Mouse (Mus musculus) heart, adult 2 months (tissue): ENCODE results near the gene Ppid. TPM values are rescaled to one million over a fixed set of nuclear protein-coding genes. Genes with fewer than 3 reads are reported as not detected.
A peak's percentile ranks its signal among the peaks of the same experiment; 100 is the strongest.

Experiments
- DNase-seq, 2 experiments: peaks; one replicate each; pipeline ENCODE4 v3.0.0; 2021
- H3K27ac ChIP-seq: fragments of 200-600 bp; 2 replicates; pipeline ENCODE4 v1.8.1; 2022
- H3K27me3 ChIP-seq: fragments of 200-500 bp; 2 replicates; pipeline ENCODE4 v1.6.1; 2012; ENCODE audit warnings: mild to moderate bottlenecking, low read length, inconsistent platforms, mixed read lengths; ENCODE audit not compliant: control insufficient read depth, insufficient read depth
- H3K36me3 ChIP-seq: fragments of 200-500 bp; 2 replicates; pipeline ENCODE4 v1.6.1; 2012; ENCODE audit warnings: low read length, inconsistent platforms; ENCODE audit not compliant: control insufficient read depth, insufficient read depth
- H3K4me1 ChIP-seq: fragments of 200-500 bp; 2 replicates; pipeline ENCODE4 v1.6.1; 2011; ENCODE audit warnings: low read length; ENCODE audit not compliant: control insufficient read depth, insufficient read depth
- H3K4me3 ChIP-seq: fragments of 200-600 bp; 2 replicates; pipeline ENCODE4 v1.8.1; 2022
- H3K79me2 ChIP-seq: fragments of 200-500 bp; replicated peaks from 2 replicates; pipeline ENCODE4 v1.6.1; 2012; ENCODE audit warnings: mild to moderate bottlenecking, inconsistent platforms, low read length, moderate library complexity, mixed read lengths; ENCODE audit not compliant: control insufficient read depth, insufficient read depth
- H3K9ac ChIP-seq: fragments of 200-500 bp; 2 replicates; pipeline ENCODE4 v1.6.1; 2012; ENCODE audit warnings: low read depth, mild to moderate bottlenecking, control low read depth, inconsistent platforms, low read length, mixed read lengths
- CTCF ChIP-seq: fragments of 200-600 bp; IDR thresholded peaks from 2 replicates; pipeline ENCODE4 v1.8.1; 2022; ENCODE audit warnings: antibody characterized with exemption, mild to moderate bottlenecking, moderate library complexity
- EP300 ChIP-seq: fragments of 200-500 bp; IDR thresholded peaks from 2 replicates; pipeline ENCODE4 v1.6.1; 2011; ENCODE audit warnings: low read depth, low read length, control low read depth; ENCODE audit not compliant: insufficient read depth
- POLR2A ChIP-seq: fragments of 200-500 bp; IDR thresholded peaks from 2 replicates; pipeline ENCODE4 v1.6.1; 2011; ENCODE audit warnings: mild to moderate bottlenecking, low read depth, low read length, control low read depth; ENCODE audit not compliant: insufficient read depth
- WGBS: fragments of 180-500 bp; shearing (Covaris S2); methylation state at CpG from one replicate; pipeline ENCODE4 v1.1.7; 2018; 5-methylcytosine and 5-hydroxymethylcytosine counted together
- intact Hi-C: fragments of 180-260 bp; cut with DNase I; formaldehyde crosslinking; loops from one replicate; pipeline ENCODE4 v1.15.1; 2025
- polyA plus RNA-seq: library from polyadenylated mRNA; depleted of rRNA; stranded (reverse); fragments of >200 nt; gene quantifications from 2 replicates; pipeline ENCODE4 v1.2.3, GENCODE M21; 2012
- total RNA-seq, 2 experiments: library from RNA; stranded (reverse); gene quantifications; 2 replicates each; pipeline ENCODE4 v1.2.3; 2021

Gene Ppid
- total and polyA plus RNA-seq, 3 experiments = 8.9 to 42.9 (median 39.9) TPM

DNA sequence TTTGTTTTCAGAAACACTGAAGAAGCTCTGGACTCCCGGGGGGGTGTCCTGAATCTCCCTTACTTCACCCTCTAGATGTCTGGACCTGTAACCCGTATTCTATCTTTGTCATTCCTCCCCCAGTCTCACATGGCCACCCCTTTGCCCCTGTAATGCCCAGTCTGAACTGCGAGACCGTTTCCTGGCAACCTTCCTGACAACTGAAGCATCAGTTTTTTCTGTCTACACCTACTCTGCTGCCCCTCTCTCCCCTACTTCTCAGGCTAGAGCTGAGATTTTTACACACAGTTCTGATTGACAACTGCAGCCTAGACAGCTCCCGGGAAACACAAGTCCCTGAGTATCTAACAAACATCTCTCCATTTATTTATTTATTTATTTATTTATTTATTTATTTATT lies 14.3 kb upstream of the Ppid start:
- DNase-seq = no peak
- no peak overlapping the region for H3K9ac ChIP-seq
- H3K27me3 ChIP-seq = no peaks in the 10 kb centered on the region
- H3K4me3 ChIP-seq = no peak overlapping the region
- WGBS = 29% methylated on average over 5 of the region's 5 CpGs
- H3K27ac ChIP-seq = no peak overlapping the region
- TF ChIP-seq EP300 = no peak
- H3K4me1 ChIP-seq = no peaks in the 10 kb centered on the region
- no peaks in the 10 kb centered on the region for H3K79me2 ChIP-seq
- intact Hi-C loops = no loop called here
- no peaks in the 10 kb centered on the region for H3K36me3 ChIP-seq

DNA sequence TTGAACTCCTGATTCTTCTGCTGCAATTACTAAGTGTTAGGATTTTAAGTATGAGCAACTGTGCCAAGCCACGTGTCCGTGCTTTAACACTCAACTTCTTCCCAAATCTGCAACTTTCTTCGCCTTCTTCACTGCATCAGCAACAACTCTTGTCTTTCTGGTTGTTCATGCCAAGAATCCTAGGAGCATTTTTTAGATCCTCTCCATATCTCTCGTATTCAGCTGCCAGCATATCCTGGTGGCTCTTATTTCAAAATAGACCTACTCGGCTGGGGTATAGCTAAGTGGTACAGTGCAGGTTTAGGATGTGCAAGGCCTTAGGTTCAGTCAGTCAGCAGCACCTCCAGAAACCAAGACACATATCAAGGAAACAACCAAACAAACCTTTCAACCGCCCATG lies 13.5 kb upstream of the Ppid start:
- intact Hi-C loops = no loop called here
- Histone ChIP-seq H3K4me1 (no peaks in the 10 kb centered on the region), H3K9ac (no peak overlapping the region), H3K36me3 (no peaks in the 10 kb centered on the region), H3K27ac (no peak overlapping the region), H3K4me3 (no peak overlapping the region), H3K79me2 (no peaks in the 10 kb centered on the region), H3K27me3 (no peaks in the 10 kb centered on the region)
- no peak for DNase-seq
- 58% methylated on average over 6 of the region's 6 CpGs for WGBS
- TF ChIP-seq EP300 = no peak
- TF ChIP-seq CTCF = no peak
- no peak for TF ChIP-seq POLR2A

DNA sequence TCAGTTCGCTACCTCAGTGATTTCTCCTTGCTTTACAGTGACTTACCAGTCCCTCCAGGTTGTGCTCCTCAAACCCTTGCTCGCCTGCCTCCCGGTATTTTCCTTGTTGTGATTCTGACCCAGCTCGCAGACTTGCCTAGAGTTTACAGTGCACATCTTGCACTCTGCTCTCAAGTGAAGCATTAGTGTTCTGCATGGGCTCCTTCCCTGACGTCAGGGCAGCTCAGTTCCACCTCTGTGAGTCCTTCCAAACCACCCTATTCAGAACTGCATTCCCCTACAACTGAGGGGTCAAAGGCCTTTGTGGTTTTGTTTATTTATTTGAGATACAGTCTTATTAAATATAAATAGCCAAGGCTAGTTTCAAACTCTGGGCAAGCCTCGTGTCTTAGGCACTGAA lies 13.0 kb upstream of the Ppid start:
- no peak for DNase-seq
- Histone ChIP-seq H3K36me3 (no peaks in the 10 kb centered on the region), H3K27me3 (no peaks in the 10 kb centered on the region), H3K79me2 (no peaks in the 10 kb centered on the region), H3K4me1 (no peaks in the 10 kb centered on the region), H3K9ac (no peak overlapping the region), H3K4me3 (no peak overlapping the region), H3K27ac (no peak overlapping the region)
- TF ChIP-seq POLR2A (no peak), CTCF (no peak), EP300 (no peak)
- intact Hi-C loops = no loop called here
- WGBS = 87% methylated on average over 6 of the region's 6 CpGs

DNA sequence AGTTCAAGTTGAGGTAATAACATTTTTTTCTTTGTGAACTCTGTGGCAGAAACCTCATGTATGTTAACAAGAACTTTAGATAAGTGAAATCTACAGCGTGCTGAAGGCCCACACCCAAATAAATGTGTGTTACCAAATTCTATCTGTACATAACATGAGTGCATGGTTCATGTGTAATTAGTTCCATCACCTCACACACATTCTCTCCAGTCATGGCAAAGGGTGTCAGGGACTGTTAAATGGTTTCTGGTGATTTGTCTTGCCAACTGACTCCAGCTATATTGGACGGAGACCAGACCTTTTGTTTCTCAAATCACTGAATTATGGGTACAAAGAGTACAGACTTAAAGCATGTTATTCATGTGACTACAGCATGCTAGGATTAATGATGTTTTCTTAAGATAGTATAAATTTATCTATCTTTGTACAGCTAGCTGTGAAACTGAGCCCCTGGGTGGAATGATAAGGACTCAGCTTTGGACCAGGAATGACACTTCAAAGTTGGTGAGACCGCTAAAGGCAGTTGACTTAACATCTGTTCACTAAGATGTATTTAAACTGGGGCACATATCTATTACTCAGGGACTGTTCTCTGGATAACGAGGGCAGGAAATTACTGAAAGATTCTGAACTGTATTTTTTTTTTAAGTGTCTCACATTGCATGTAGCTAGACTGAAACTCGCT lies 11.1 kb upstream of the Ppid start:
- Histone ChIP-seq H3K4me1 (no peaks in the 10 kb centered on the region), H3K36me3 (no peaks in the 10 kb centered on the region), H3K9ac (no peak overlapping the region), H3K4me3 (no peak overlapping the region), H3K79me2 (no peaks in the 10 kb centered on the region), H3K27ac (no peak overlapping the region), H3K27me3 (no peaks in the 10 kb centered on the region)
- 71% methylated on average over 5 of the region's 5 CpGs for WGBS
- no peak for DNase-seq
- TF ChIP-seq POLR2A (no peak), EP300 (no peak), CTCF (no peak)
- intact Hi-C loops = no loop called here

DNA sequence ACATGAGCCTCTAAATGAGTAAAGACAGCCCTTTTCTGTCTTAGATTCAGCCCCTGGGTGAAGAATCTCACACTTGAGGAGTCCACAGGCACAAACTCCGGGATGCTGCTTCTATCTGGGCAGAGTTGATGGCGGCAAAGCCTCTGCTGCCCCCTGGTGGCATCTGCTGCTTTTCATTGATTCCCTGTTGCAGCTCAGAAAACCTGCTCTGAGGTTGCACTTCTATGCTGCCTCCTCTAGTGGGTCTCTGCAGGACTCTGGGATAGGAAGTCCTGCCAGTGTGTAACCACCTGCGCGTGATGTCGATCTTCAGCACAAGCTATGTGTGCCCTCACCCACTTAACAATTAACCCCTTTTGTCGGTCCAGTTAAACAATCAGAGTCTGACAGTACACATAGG lies 4.3 kb upstream of the Ppid start:
- Histone ChIP-seq H3K9ac (no peak overlapping the region), H3K27ac (no peak overlapping the region), H3K36me3 (no peaks in the 10 kb centered on the region), H3K4me3 (no peak overlapping the region), H3K27me3 (no peaks in the 10 kb centered on the region), H3K79me2 (no peaks in the 10 kb centered on the region), H3K4me1 (peaks cover 3% of the 10 kb centered on the region)
- peak; percentile 87 to 91 for DNase-seq
- TF ChIP-seq CTCF (no peak), EP300 (peak; percentile 92)
- intact Hi-C loops = loop anchor here (1.0 to 5.0 kb wide), 6 partner anchors 70 to 628 kb away; partner anchors contain the start of gene Rapgef2
- WGBS = 4% methylated on average over 6 of the region's 6 CpGs

DNA sequence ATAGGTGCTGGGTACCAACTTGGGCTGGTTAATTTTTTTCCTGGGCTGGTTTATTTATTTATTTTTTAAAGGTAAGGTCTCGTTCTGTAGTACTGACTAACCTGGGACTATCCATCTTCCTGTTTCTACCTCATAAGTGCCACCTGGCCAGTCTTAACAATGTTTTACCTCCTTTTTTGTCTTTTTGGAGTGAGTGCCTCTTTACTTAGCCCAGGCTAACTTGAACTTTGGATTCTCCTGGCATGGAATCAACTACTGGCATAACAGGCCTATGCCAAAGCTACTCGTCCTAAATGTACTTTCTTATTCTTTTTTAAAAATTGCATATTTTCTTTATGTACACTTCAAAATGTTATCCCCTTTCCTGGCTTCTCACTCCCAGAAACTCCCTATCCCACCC lies 1.5 kb upstream of the Ppid start:
- Histone ChIP-seq H3K4me3 (no peak overlapping the region), H3K79me2 (no peaks in the 10 kb centered on the region), H3K4me1 (peaks cover 3% of the 10 kb centered on the region), H3K36me3 (peaks cover 6% of the 10 kb centered on the region; the same call in 1 of the 2 replicates), H3K27me3 (no peaks in the 10 kb centered on the region), H3K27ac (no peak overlapping the region), H3K9ac (no peak overlapping the region)
- intact Hi-C loops = loop anchor here (2.0 to 5.0 kb wide), 2 partner anchors 21 to 72 kb away; no protein-coding TSS in a partner anchor
- TF ChIP-seq EP300 (no peak), POLR2A (no peak), CTCF (no peak)
- WGBS = 84% methylated on average over 2 of the region's 2 CpGs
- DNase-seq = no peak
